Mouse (Mus musculus) cerebellum, adult 2 months (tissue): ENCODE data around the gene Ptger1.

Experiments
- CTCF ChIP-seq: fragments of 200-500 bp; IDR thresholded peaks from 2 replicates; pipeline ENCODE4 v1.5.1; 2011; ENCODE audit warnings: low read depth, mild to moderate bottlenecking, control low read depth, low read length, moderate library complexity, borderline replicate concordance; ENCODE audit not compliant: insufficient read depth
- POLR2A ChIP-seq: fragments of 200-500 bp; IDR thresholded peaks from 2 replicates; pipeline ENCODE4 v1.6.1; 2011; ENCODE audit warnings: low read length, control low read depth, borderline replicate concordance; ENCODE audit not compliant: insufficient read depth

DNA sequence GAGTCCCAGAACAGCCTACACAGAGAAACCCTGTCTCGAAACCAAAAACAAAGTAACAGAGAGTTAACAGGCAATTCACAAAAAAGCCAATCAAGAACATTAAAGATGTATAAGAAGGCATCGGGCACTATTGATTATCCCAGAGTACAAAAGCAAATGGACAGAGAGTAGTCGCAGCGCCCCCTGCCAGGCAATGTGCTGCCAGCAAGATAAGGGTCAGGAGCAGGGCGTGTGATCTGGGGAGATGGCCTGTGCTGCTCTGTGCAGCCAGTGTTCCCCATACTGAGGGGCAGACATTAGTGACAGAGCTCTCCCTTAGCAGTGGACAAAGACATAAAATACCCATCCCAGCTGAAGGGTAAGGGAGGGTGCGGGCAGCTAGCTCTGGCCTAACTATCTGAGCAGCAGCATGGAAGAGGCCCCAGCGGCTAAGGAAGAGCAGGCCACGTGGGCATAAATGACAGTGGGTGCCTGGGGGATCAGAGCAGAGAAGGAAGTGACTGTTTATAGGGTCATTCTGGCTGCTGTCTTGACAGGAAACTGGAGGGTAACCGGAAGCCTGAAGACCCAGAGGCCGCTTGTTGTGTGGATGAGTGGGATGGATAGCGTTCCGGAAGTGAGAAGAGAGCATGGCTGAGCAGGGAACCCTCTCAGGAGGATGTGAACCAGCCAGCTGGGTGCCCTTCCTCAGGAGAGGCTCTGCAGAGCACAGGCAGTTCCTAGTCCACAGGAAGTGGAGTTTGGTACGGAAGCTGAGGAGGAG lies 9.8 kb upstream of the Ptger1 start:
- TF ChIP-seq CTCF, result no peak
- no peak for TF ChIP-seq POLR2A
